ENCODE assay signal across 9 mouse cellular contexts in genomic region chr4:32903826-32904225, GRCm38 (mm10). TPM values are rescaled to one million over a fixed set of nuclear protein-coding genes. Genes with fewer than 3 reads are reported as not detected.
"Had no signal": no experiment of that assay in that cellular context is flagged by ENCODE, and none has a peak within 500 bp of the region (broad histone marks: within the 10 kb centered on the region; RNA-seq: fewer than 3 reads in every experiment).

No protein-coding gene starts in this region.

- DNase-seq: liver, postnatal 0 days; lung, adult 2 months; lung, postnatal 14 days; lung, postnatal 36 days; thymus, adult 2 months; thymus, postnatal 25 days; thymus, postnatal 4 days had no signal

RNA-seq across cellular contexts. Expression of gene Ankrd6, which starts 46.8 kb away (rescaled TPM):
- total RNA-seq: monocyte, adult 5-6 weeks; neutrophil, adult 5-6 weeks had no signal
